Mouse (Mus musculus) mouse embryonic stem cell (cell line): ENCODE measurements at regions not wholly inside any gene's neighbourhood (a gene's known extent, or its start where the extent isn't known, plus 50 kb on each side); places are given as distances from the start of the nearest gene placed in this dataset.

Experiments
- in situ Hi-C, 2 experiments: fragments of 300-500 bp; cut with MboI; formaldehyde crosslinking; loops; 1 replicate in 1 of 2; 3 replicates in 1 of 2; pipeline ENCODE4 v1.14.3; 2019 to 2020; ENCODE audit warnings: low sequenced_read_pairs in 2 of 2, low pct_unique_long_range_greater_than_20kb in 1 of 2, mixed read lengths in 1 of 2; ENCODE audit not compliant: unreplicated experiment in 1 of 2

- in situ Hi-C loops = no loop called here
Observed at GRCm38 (mm10) chr1:151105251-151105650, 77.1 kb upstream of the Gm47985 start.

- in situ Hi-C loops = no loop called here
Observed at GRCm38 (mm10) chr1:151107401-151107800, 74.9 kb upstream of the Gm47985 start.

GRCm38 (mm10) chr1:151109333-151109732 lies 73.0 kb upstream of the Gm47985 start:
- in situ Hi-C loops = no loop called here

DNA sequence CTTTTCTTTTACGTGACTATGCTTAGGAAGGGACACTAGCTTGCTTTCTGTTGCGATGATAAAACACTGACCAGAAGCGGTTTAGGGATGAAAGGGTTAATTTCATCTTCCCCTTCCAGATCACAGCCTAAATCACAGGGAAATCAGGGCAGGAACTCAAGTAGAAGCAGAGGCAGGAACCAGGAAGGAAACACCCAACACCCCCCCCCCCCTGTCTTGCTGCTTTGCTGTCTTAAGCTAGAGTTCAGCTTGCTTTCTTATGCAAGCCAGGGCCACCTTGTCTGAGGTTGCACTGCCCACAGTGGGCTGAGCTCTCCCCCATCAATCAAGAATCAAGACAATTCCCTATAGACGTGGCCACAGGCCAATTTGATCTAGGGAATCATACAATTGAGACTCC lies 71.9 kb upstream of the Gm47985 start:
- in situ Hi-C loops = no loop called here

- in situ Hi-C loops = no loop called here
Observed at GRCm38 (mm10) chr1:151111683-151112082, 70.7 kb upstream of the Gm47985 start.

DNA sequence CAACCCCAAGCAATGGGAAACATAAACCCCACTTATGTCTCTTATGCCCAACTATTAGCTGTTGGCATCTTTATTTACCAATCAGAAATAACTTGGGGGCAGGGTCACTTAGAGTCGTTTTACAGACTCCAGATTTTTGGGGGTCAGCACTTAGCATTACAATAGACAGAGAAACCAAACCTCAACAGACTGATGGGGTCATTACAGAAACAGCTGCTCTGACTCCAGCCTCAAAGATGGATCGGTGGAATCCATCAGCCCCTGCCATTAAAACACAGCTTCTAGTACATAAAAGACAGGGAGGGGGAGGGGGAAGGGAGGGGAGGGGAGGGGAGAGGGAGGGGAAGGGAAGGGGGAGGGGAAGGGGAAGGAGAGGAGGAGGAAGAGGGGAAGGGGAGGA lies 69.9 kb upstream of the Gm47985 start:
- in situ Hi-C loops = no loop called here

GRCm38 (mm10) chr1:151113199-151113598 lies 69.1 kb upstream of the Gm47985 start:
- in situ Hi-C loops = no loop called here

GRCm38 (mm10) chr1:151118530-151118929 lies 63.8 kb upstream of the Gm47985 start:
- in situ Hi-C loops = no loop called here

GRCm38 (mm10) chr1:151118982-151119381 lies 63.4 kb upstream of the Gm47985 start:
- in situ Hi-C loops = no loop called here

- in situ Hi-C loops = no loop called here
Observed at GRCm38 (mm10) chr1:151119566-151119965, 62.8 kb upstream of the Gm47985 start.

- in situ Hi-C loops = no loop called here
Observed at GRCm38 (mm10) chr1:151121686-151122085, 60.7 kb upstream of the Gm47985 start.

DNA sequence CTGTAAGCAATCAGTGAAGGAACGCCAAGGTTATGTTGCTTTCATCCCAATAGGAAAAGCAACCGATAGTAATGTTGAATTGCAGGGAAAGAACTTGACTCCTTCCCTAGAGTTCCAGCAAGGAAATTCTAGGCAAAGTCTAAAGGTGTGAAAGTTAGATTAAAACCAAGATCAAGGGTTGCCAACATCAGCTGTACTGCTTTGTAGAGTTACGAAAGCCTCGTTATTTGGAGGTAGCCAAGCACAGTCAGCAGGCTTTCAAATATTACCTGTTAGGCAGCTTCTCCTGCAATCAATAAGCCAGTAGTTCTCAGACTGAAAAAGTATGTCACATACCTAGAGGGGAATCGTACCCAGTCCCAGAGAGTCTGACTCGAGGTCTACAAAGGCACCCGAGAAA lies 58.4 kb upstream of the Gm47985 start:
- in situ Hi-C loops = no loop called here

- in situ Hi-C loops = no loop called here
Observed at GRCm38 (mm10) chr1:151125028-151125659, 57.2 kb upstream of the Gm47985 start.

GRCm38 (mm10) chr1:151125764-151126485 lies 56.4 kb upstream of the Gm47985 start:
- in situ Hi-C loops = no loop called here

DNA sequence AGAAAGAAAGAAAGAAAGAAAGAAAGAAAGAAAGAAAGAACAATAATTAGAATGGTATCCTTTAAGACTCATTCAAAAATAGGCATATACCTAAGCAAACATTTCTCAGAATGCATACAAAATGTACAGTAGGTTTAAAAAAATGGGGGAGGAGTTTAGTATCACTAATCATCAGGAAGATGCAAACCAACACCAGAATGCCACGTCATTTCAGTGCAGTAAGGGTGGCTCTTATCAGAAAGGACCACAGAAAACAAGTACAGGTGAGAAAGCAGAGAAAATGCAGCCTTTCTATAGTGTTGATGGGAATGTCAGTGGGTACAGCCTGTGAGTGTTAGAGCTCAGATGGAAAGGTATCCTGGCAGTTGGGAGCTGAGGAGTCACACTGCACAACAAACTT lies 55.6 kb upstream of the Gm47985 start:
- in situ Hi-C loops = no loop called here

GRCm38 (mm10) chr1:151128005-151128404 lies 54.3 kb upstream of the Gm47985 start:
- in situ Hi-C loops = no loop called here

DNA sequence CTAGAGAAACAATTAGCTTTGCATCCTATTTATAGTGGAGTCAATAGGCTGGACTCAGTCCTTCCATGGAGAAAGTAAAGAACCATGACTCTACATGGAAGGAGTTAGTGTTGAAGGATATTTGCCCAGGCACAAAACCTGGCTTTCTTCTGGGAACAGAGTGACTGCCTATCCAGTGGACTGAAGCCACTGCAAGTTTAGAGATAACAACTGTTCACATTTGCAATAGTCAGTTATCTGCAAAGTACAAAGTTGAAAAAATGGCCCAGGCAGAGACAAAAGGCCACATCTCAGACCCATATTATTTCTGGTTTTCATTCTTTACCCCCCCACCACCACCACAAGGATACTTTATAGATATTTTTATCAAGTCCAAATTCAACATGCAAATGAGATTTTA lies 53.4 kb upstream of the Gm47985 start:
- in situ Hi-C loops = no loop called here

- in situ Hi-C loops = no loop called here
Observed at GRCm38 (mm10) chr1:151130036-151130435, 52.3 kb upstream of the Gm47985 start.

DNA sequence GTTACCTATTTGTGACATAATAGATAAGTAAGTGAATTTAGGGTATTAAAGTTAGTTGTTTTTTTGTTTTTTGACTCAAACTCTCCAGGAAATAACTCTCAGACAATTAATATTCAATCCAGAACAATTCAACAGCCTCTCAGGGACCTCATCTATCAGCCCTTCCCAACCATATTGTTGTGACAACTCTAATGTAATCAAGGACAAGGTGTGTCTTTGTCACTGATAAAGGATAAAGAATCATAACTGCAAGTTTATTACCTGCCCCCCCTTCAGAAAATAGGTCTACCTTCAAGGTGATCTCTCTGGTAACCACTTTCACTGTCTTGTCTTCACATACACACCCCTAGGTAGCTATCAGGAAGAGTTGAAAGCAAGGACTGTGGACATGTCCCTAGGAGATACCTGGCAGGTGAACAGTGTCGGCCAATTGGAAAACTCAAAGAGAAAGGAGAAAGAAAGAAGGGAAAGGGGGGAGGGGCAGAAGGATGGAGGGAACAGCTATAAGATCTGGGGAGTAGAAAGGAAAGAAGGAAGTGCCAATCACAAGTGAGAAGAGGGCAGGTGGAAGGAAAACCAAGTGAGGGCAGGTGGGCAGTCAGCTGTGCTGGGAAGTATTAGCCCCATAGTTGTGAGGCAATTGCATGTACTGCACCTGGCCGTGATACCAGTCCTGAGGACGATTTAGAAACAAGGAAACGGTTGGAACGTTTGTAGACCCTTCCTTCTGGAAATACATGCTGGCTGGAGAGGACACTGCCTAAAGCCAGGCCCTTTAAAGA lies 51.3 kb upstream of the Gm47985 start:
- in situ Hi-C loops = no loop called here
